Mouse (Mus musculus): ENCODE results near the gene Gpr155. TPM values are rescaled to one million over a fixed set of nuclear protein-coding genes. Genes with fewer than 3 reads are reported as not detected.

Gene Gpr155
- total RNA-seq, 2 experiments from 2014 or later: 29.7 to 31.0 TPM

Other genes with a start within 250 kb of the Gpr155 start
- gene Ola1, start 167.6 kb downstream of the Gpr155 start, total RNA-seq (2015; ENCODE audit: low replicate concordance): 28.9 and 46.5 TPM in 2 replicates
- 25.9 and 44.2 TPM in 2 replicates for gene Ola1, start 167.6 kb downstream of the Gpr155 start, total RNA-seq (2017; ENCODE audit: low replicate concordance)
- not detected in 2 replicates for gene Sp9, start 114.6 kb downstream of the Gpr155 start, total RNA-seq (2015; ENCODE audit: low replicate concordance)
- not detected in 2 replicates for gene Sp9, start 114.6 kb downstream of the Gpr155 start, total RNA-seq (2017; ENCODE audit: low replicate concordance)
- 56.2 and 71.3 TPM in 2 replicates for gene Scrn3, start 74.0 kb downstream of the Gpr155 start, total RNA-seq (2015; ENCODE audit: low replicate concordance)
- 108 and 110 TPM in 2 replicates for gene Scrn3, start 74.0 kb downstream of the Gpr155 start, total RNA-seq (2017; ENCODE audit: low replicate concordance)
- gene Cir1, start 73.9 kb downstream of the Gpr155 start, total RNA-seq (2015; ENCODE audit: low replicate concordance): 19.8 and 39.4 TPM in 2 replicates
- gene Cir1, start 73.9 kb downstream of the Gpr155 start, total RNA-seq (2017; ENCODE audit: low replicate concordance): 23.0 and 46.1 TPM in 2 replicates
- gene Wipf1, start 143.2 kb upstream of the Gpr155 start, total RNA-seq (2015; ENCODE audit: low replicate concordance): 12.6 and 13.3 TPM in 2 replicates
- 3.6 and 3.7 TPM in 2 replicates for gene Wipf1, start 143.2 kb upstream of the Gpr155 start, total RNA-seq (2017; ENCODE audit: low replicate concordance)
- gene Chrna1, start 193.8 kb upstream of the Gpr155 start, total RNA-seq (2015; ENCODE audit: low replicate concordance): 0.84 and 1.4 TPM in 2 replicates
- not detected in 2 replicates for gene Chrna1, start 193.8 kb upstream of the Gpr155 start, total RNA-seq (2017; ENCODE audit: low replicate concordance)